Mouse (Mus musculus): ENCODE data around the gene Atxn10. TPM values are rescaled to one million over a fixed set of nuclear protein-coding genes. Genes with fewer than 3 reads are reported as not detected.
"Not testable (repeated sequence)": the region's sequence is repeated elsewhere in the genome, so short reads cannot be mapped to it uniquely, and the experiment has no call there.

The Atxn10 gene
- 100 to 1,000 TPM; 292 to 314 TPM for total RNA-seq (2021)

- DNase-seq (ENCODE audit: extremely low spot score in 1 of 2, low spot score in 1 of 2), result no peak
Measured at GRCm38 (mm10) chr15:85335671-85336300, at the start of gene Atxn10. TSS of gene Atxn10 (plus strand) at chr15:85336245.

- DNase-seq (ENCODE audit: extremely low spot score in 1 of 2, low spot score in 1 of 2), result no peak
Measured at GRCm38 (mm10) chr15:85294632-85295031, 41.4 kb upstream of the Atxn10 start.

- DNase-seq (ENCODE audit: extremely low spot score in 1 of 2, low spot score in 1 of 2), result no peak
Measured at GRCm38 (mm10) chr15:85295544-85295943, 40.5 kb upstream of the Atxn10 start.

- no peak for DNase-seq (ENCODE audit: extremely low spot score in 1 of 2, low spot score in 1 of 2)
Measured at GRCm38 (mm10) chr15:85295977-85296376, 40.1 kb upstream of the Atxn10 start.

GRCm38 (mm10) chr15:85296538-85296937 is 39.5 kb upstream of the Atxn10 start:
- DNase-seq (ENCODE audit: extremely low spot score in 1 of 2, low spot score in 1 of 2), result no peak

- DNase-seq (ENCODE audit: extremely low spot score in 1 of 2, low spot score in 1 of 2), result no peak
Measured at GRCm38 (mm10) chr15:85298167-85298781, 37.8 kb upstream of the Atxn10 start.

GRCm38 (mm10) chr15:85298946-85299345 is 37.1 kb upstream of the Atxn10 start:
- DNase-seq (ENCODE audit: extremely low spot score in 1 of 2, low spot score in 1 of 2), result no peak

- no peak for DNase-seq (ENCODE audit: extremely low spot score in 1 of 2, low spot score in 1 of 2)
Measured at GRCm38 (mm10) chr15:85303241-85303640, 32.8 kb upstream of the Atxn10 start.

GRCm38 (mm10) chr15:85303976-85304375 is 32.1 kb upstream of the Atxn10 start:
- no peak for DNase-seq (ENCODE audit: extremely low spot score in 1 of 2, low spot score in 1 of 2)

GRCm38 (mm10) chr15:85307061-85307660 is 28.9 kb upstream of the Atxn10 start:
- DNase-seq (ENCODE audit: extremely low spot score in 1 of 2, low spot score in 1 of 2), result no peak

GRCm38 (mm10) chr15:85311058-85311657 is 24.9 kb upstream of the Atxn10 start:
- DNase-seq (ENCODE audit: extremely low spot score in 1 of 2, low spot score in 1 of 2), result no peak

GRCm38 (mm10) chr15:85315378-85316025 is 20.5 kb upstream of the Atxn10 start:
- peak; percentile 71 to 86 for DNase-seq (ENCODE audit: extremely low spot score in 1 of 2, low spot score in 1 of 2)

- no peak for DNase-seq (ENCODE audit: extremely low spot score in 1 of 2, low spot score in 1 of 2)
Measured at GRCm38 (mm10) chr15:85316342-85317140, 19.5 kb upstream of the Atxn10 start.

- DNase-seq (ENCODE audit: extremely low spot score in 1 of 2, low spot score in 1 of 2), result no peak
Measured at GRCm38 (mm10) chr15:85319924-85320668, 15.9 kb upstream of the Atxn10 start.

- no peak for DNase-seq (ENCODE audit: extremely low spot score in 1 of 2, low spot score in 1 of 2)
Measured at GRCm38 (mm10) chr15:85323214-85323613, 12.8 kb upstream of the Atxn10 start.

- no peak for DNase-seq (ENCODE audit: extremely low spot score in 1 of 2, low spot score in 1 of 2)
Measured at GRCm38 (mm10) chr15:85324426-85324825, 11.6 kb upstream of the Atxn10 start.

GRCm38 (mm10) chr15:85327808-85328207 is 8.2 kb upstream of the Atxn10 start:
- no peak for DNase-seq (ENCODE audit: extremely low spot score in 1 of 2, low spot score in 1 of 2)

GRCm38 (mm10) chr15:85328455-85328854 is 7.6 kb upstream of the Atxn10 start:
- not testable (repeated sequence) for DNase-seq (ENCODE audit: extremely low spot score in 1 of 2, low spot score in 1 of 2)

GRCm38 (mm10) chr15:85329096-85329495 is 6.9 kb upstream of the Atxn10 start:
- no peak for DNase-seq (ENCODE audit: extremely low spot score in 1 of 2, low spot score in 1 of 2)
